Mouse (Mus musculus) liver, embryonic 14.5 days (tissue): ENCODE measurements around the gene Wdfy2. TPM values are rescaled to one million over a fixed set of nuclear protein-coding genes. Genes with fewer than 3 reads are reported as not detected.

Experiments
- ATAC-seq: fragments of 200-750 bp; cut with Nextera tagmentation; 2 replicates; pipeline ENCODE4 v1.8.0; 2017; ENCODE audit warnings: moderate number of reproducible peaks, mild to moderate bottlenecking, moderate library complexity; ENCODE audit not compliant: insufficient read depth
- DNase-seq, 3 experiments: peaks; one replicate each; pipeline ENCODE4 v3.0.0-alpha.2; 2012 to 2013; ENCODE audit warnings: low read depth in 3 of 3, low spot score in 3 of 3
- H3K27ac ChIP-seq: fragments of 300-500 bp; sonication (generic); 2 replicates; pipeline ENCODE4 v1.5.1; 2014; ENCODE audit warnings: moderate library complexity, mild to moderate bottlenecking, control low read depth, inconsistent platforms
- H3K27me3 ChIP-seq: fragments of 300-500 bp; sonication (generic); 2 replicates; pipeline ENCODE4 v1.6.1; 2014; ENCODE audit warnings: mild to moderate bottlenecking, low read length, moderate library complexity; ENCODE audit not compliant: control insufficient read depth, insufficient read depth
- H3K36me3 ChIP-seq: fragments of 300-500 bp; sonication (generic); replicated peaks from 2 replicates; pipeline ENCODE4 v1.6.1; 2014; ENCODE audit warnings: low read depth; ENCODE audit not compliant: control insufficient read depth, insufficient read depth
- H3K4me1 ChIP-seq, 2 experiments: fragments of 200-500 bp in 1 of 2; fragments of 300-500 bp in 1 of 2; sonication (generic) in 1 of 2; replicated peaks; 2 replicates each; pipeline ENCODE4 v1.6.1; 2012 to 2014; ENCODE audit warnings: antibody characterized with exemption in 1 of 2, inconsistent platforms in 1 of 2, low read length in 1 of 2; ENCODE audit not compliant: control insufficient read depth in 2 of 2, insufficient read depth in 2 of 2
- H3K4me2 ChIP-seq: fragments of 300-500 bp; sonication (generic); 2 replicates; pipeline ENCODE4 v1.6.1; 2014; ENCODE audit warnings: low read depth, mild to moderate bottlenecking, control low read depth, moderate library complexity
- H3K4me3 ChIP-seq, 2 experiments: fragments of 200-500 bp in 1 of 2; fragments of 300-500 bp in 1 of 2; sonication (generic) in 1 of 2; 2 replicates each; pipeline ENCODE4 v1.5.1; 2012 to 2014; ENCODE audit warnings: low read depth in 2 of 2, low read length in 2 of 2, mild to moderate bottlenecking in 2 of 2, control low read depth in 1 of 2, inconsistent platforms in 1 of 2, moderate library complexity in 1 of 2; ENCODE audit not compliant: insufficient read depth in 1 of 2
- H3K9ac ChIP-seq: fragments of 300-500 bp; sonication (generic); replicated peaks from 2 replicates; pipeline ENCODE4 v1.6.1; 2014; ENCODE audit warnings: mild to moderate bottlenecking, control low read depth, moderate library complexity
- H3K9me3 ChIP-seq: fragments of 300-500 bp; sonication (generic); 2 replicates; pipeline ENCODE4 v1.6.1; 2016; ENCODE audit warnings: low read length, mixed read lengths; ENCODE audit not compliant: control insufficient read depth
- CTCF ChIP-seq: IDR thresholded peaks from 2 replicates; pipeline ENCODE4 v1.5.1; 2016; ENCODE audit warnings: antibody characterized with exemption, low read depth, control low read depth
- EP300 ChIP-seq: IDR thresholded peaks from 2 replicates; pipeline ENCODE4 v1.6.1; 2016; ENCODE audit warnings: antibody characterized with exemption, low read depth
- WGBS: fragments of 180-500 bp; shearing (Covaris S2); extraction: QIAGEN DNeasy Blood & Tissue Kit; methylation state at CpG from one replicate; pipeline ENCODE4 v1.1.7; 2014; ENCODE audit not compliant: insufficient replicate concordance; 5-methylcytosine and 5-hydroxymethylcytosine counted together
- polyA plus RNA-seq, 2 experiments: library from polyadenylated mRNA; depleted of rRNA in 1 of 2; stranded (reverse) in 1 of 2; unstranded in 1 of 2; fragments of >200 nt; fragmentation: Nextera tagmentation in 1 of 2; extraction: Ambion mirVana in 1 of 2; gene quantifications; 2 replicates each; pipeline versions ENCODE4 v1.2.1 to v1.2.3; 2012 to 2014

Wdfy2 gene
- polyA plus RNA-seq, 2 experiments: 1.9 to 3.6 TPM

DNA sequence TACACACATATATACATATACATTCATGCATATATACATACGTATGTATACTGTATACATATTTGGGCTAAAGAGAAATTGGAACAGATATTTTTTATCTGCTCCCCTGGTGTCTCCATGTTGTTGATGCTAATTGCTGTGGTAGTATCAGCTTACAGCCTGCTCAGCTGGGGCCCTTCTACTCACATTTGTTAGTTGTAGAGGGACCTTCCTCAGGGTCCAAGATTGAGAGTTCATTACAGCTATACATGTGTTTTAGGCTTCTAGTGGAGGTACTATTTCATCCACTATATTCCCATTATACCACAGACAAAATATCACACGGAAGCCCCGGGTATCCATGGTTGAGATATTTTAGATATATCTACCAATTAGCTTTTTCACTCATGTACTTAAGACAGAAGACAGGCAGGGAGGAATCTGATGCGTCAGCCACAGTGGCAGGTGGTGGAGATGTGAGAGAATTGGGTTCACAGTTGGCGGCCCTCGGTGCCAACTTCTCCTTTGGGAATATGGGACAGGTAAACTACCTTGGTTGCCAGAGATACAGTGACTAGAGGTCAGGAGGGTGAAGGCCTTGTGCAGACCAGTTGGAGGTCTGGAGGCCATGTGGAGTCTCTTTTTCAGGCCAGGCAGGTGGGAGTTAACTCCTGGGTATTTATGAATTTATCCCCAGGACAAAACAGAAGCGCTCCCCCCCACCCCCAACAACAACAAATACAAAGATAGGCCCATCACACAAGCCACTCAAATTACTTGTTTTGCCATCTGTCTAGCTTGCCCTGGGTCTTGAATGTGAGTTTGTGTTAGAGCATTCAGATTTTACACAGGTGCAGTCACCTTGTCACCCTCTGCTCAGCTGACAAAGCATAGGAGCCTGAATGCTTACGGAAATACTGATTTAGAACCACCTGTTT lies 57.7 kb downstream of the Wdfy2 start:
- Histone ChIP-seq H3K9ac (no peak overlapping the region), H3K36me3 (no peaks in the 10 kb centered on the region), H3K4me2 (no peak overlapping the region), H3K4me1 (peaks cover 0 to 4% of the 10 kb centered on the region in 2 experiments; a peak in 1 of 4 replicates), H3K9me3 (no peaks in the 10 kb centered on the region), H3K4me3 (no peak overlapping the region), H3K27me3 (no peaks in the 10 kb centered on the region), H3K27ac (no peak overlapping the region)
- no peak for ATAC-seq
- no peak for TF ChIP-seq EP300
- TF ChIP-seq CTCF: no peak
- 74% methylated on average over 8 of the region's 8 CpGs for WGBS
- DNase-seq: no peak

DNA sequence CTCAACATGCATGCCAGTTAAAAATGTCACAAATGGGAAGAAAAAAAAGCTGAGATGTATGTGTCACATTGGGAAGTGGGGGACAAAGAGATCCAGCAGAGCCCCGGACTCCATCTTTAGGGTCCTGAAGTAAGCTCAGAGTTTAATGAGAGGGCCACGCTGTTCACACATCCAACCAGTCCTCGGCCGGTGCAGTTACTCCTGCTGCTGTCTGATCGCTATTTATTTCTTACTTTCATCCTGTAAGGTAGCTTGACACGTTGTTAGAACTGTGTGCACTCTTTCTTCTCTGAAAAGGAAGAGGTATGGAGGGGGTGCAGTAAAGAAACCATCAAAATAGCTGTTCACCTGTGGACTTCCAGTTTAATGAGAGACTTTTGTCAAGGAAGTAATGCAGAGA lies 60.6 kb downstream of the Wdfy2 start:
- H3K27ac ChIP-seq: no peak overlapping the region
- DNase-seq (no peak), ATAC-seq (no peak)
- WGBS: 68% methylated on average over 6 of the region's 6 CpGs
- H3K9me3 ChIP-seq: no peaks in the 10 kb centered on the region
- TF ChIP-seq EP300: no peak
- no peak for TF ChIP-seq CTCF
- H3K36me3 ChIP-seq: no peaks in the 10 kb centered on the region
- H3K9ac ChIP-seq: no peak overlapping the region
- H3K27me3 ChIP-seq: no peaks in the 10 kb centered on the region
- no peak overlapping the region for H3K4me3 ChIP-seq
- peaks cover 0 to under 1% of the 10 kb centered on the region in 2 experiments; a peak in 1 of 4 replicates for H3K4me1 ChIP-seq
- no peak overlapping the region for H3K4me2 ChIP-seq

DNA sequence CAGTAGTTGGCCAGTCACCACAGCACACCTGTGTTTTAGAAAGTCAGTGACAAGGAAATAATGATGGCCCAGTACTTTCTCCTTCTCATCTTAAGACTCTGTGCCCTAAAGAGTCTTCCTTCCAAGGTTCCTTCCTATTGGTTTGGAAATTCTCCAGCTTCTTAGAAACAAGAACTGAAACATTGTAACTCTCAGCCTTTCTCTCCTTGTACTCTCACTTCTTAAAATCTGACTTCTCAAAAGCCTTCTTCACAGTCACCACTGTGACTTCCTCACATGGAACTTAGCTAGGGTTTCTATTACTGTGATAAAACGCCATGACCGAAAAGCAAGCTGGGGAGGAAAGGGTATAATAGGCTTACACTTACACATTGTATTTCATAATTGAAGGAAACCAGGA lies 70.4 kb downstream of the Wdfy2 start:
- DNase-seq: no peak
- Histone ChIP-seq H3K4me1 (no peaks in the 10 kb centered on the region), H3K4me2 (no peak overlapping the region), H3K36me3 (no peaks in the 10 kb centered on the region), H3K9ac (no peak overlapping the region), H3K4me3 (no peak overlapping the region), H3K27ac (no peak overlapping the region), H3K27me3 (no peaks in the 10 kb centered on the region), H3K9me3 (no peaks in the 10 kb centered on the region)
- TF ChIP-seq EP300: no peak
- ATAC-seq: no peak
- WGBS: 62% methylated on average over 2 of the region's 2 CpGs

DNA sequence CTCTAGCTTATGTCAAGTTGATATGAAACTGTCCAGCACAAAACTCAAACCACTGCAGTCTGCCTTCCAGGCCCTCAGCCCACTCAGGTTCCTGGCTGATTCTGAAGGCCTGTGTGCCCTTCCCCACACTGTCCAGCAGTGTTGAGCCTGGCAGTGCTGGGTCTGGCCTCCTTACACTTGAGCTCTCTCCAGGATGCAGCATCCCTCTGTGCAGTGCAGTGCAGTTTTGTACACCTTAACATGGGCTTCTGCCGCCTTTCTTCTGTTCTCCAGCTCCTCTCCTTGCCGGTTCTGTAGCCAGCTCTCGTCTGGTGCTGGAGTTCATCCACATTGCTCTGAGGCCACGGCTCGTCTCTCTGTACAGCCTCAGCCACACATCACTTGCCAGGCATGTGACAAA lies 71.1 kb downstream of the Wdfy2 start:
- no peak for ATAC-seq
- H3K27ac ChIP-seq: no peak overlapping the region
- H3K9me3 ChIP-seq: no peaks in the 10 kb centered on the region
- TF ChIP-seq CTCF (no peak), EP300 (no peak)
- H3K36me3 ChIP-seq: no peaks in the 10 kb centered on the region
- DNase-seq: no peak
- H3K9ac ChIP-seq: no peak overlapping the region
- WGBS: 68% methylated on average over 5 of the region's 5 CpGs
- H3K4me3 ChIP-seq: no peak overlapping the region
- no peaks in the 10 kb centered on the region for H3K27me3 ChIP-seq
- no peaks in the 10 kb centered on the region for H3K4me1 ChIP-seq
- no peak overlapping the region for H3K4me2 ChIP-seq

DNA sequence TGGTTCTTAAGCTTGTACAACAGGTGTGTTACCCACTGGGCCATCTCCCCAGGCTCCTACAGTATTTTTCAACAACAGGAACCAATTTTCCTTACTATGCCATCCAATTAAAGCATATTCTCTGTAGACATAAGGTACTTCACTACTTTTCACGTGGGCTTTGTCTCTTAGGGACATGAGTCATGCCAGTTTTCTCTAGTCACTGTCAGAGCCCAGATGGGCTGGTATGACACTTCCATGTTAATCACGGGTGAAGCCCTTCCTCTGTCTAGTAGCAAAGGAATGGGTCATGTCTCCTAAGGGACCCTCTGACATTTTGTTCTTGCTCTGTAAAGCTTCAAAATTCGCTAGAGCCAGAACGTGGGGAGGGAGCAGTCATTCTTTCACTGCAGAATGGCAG lies 73.4 kb downstream of the Wdfy2 start:
- Histone ChIP-seq H3K4me1 (no peaks in the 10 kb centered on the region), H3K9ac (no peak overlapping the region), H3K36me3 (no peaks in the 10 kb centered on the region), H3K27me3 (no peaks in the 10 kb centered on the region), H3K4me2 (no peak overlapping the region), H3K9me3 (no peaks in the 10 kb centered on the region), H3K4me3 (no peak overlapping the region), H3K27ac (no peak overlapping the region)
- 44% methylated on average over 4 of the region's 4 CpGs for WGBS
- ATAC-seq (no peak), DNase-seq (no peak)
- TF ChIP-seq EP300 (no peak), CTCF (no peak)
